Mouse (Mus musculus) midbrain, embryonic 16.5 days (tissue): ENCODE results near the gene Fmo6. TPM values are rescaled to one million over a fixed set of nuclear protein-coding genes. Genes with fewer than 3 reads are reported as not detected.

ENCODE experiments used
- ATAC-seq: fragments of 200-750 bp; cut with Nextera tagmentation; 2 replicates; pipeline ENCODE4 v1.8.0; 2017; ENCODE audit warnings: moderate TSS enrichment
- H3K27ac ChIP-seq: fragments of 300-500 bp; sonication (generic); 2 replicates; pipeline ENCODE4 v1.5.1; 2014; ENCODE audit warnings: mild to moderate bottlenecking, low read length, mixed read lengths
- H3K27me3 ChIP-seq: fragments of 300-500 bp; sonication (generic); 2 replicates; pipeline ENCODE4 v1.6.1; 2014; ENCODE audit warnings: low read depth, low read length, mixed read lengths; ENCODE audit not compliant: control insufficient read depth, insufficient read depth
- H3K36me3 ChIP-seq: fragments of 300-500 bp; sonication (generic); 2 replicates; pipeline ENCODE4 v1.6.1; 2014; ENCODE audit warnings: mild to moderate bottlenecking, low read length, moderate library complexity, mixed read lengths; ENCODE audit not compliant: control insufficient read depth, insufficient read depth
- H3K4me1 ChIP-seq: fragments of 300-500 bp; sonication (generic); 2 replicates; pipeline ENCODE4 v1.6.1; 2014; ENCODE audit warnings: mild to moderate bottlenecking, low read length, mixed read lengths; ENCODE audit not compliant: control insufficient read depth, insufficient read depth
- H3K4me2 ChIP-seq: fragments of 300-500 bp; sonication (generic); 2 replicates; pipeline ENCODE4 v1.6.1; 2014; ENCODE audit warnings: mild to moderate bottlenecking, low read length, mixed read lengths
- H3K4me3 ChIP-seq: fragments of 300-500 bp; sonication (generic); 2 replicates; pipeline ENCODE4 v1.5.1; 2014; ENCODE audit warnings: low read depth, mild to moderate bottlenecking, low read length, moderate library complexity, mixed read lengths
- H3K9ac ChIP-seq: fragments of 300-500 bp; sonication (generic); 2 replicates; pipeline ENCODE4 v1.6.1; 2014; ENCODE audit warnings: low read depth, low read length, mixed read lengths
- H3K9me3 ChIP-seq: fragments of 300-500 bp; sonication (generic); replicated peaks from 2 replicates; pipeline ENCODE4 v1.6.1; 2014; ENCODE audit warnings: mild to moderate bottlenecking, low read length, mixed read lengths; ENCODE audit not compliant: control insufficient read depth, poor library complexity, severe bottlenecking
- WGBS: fragments of 180-500 bp; shearing (Covaris S2); extraction: QIAGEN DNeasy Blood & Tissue Kit; methylation state at CpG from one replicate; pipeline ENCODE4 v1.1.7; 2014; 5-methylcytosine and 5-hydroxymethylcytosine counted together
- polyA plus RNA-seq: library from polyadenylated mRNA; unstranded; fragments of >200 nt; fragmentation: Nextera tagmentation; extraction: Ambion mirVana; gene quantifications from 2 replicates; pipeline ENCODE4 v1.2.1, GENCODE M21; 2015

Gene Fmo6
- polyA plus RNA-seq, 1 experiment from 2014 or later: not detected

GRCm38 (mm10) chr1:162893014-162893413 lies 44.3 kb downstream of the Fmo6 start:
- Histone ChIP-seq H3K4me2 (no peak overlapping the region), H3K9me3 (no peaks in the 10 kb centered on the region), H3K4me3 (no peak overlapping the region), H3K4me1 (no peaks in the 10 kb centered on the region), H3K9ac (no peak overlapping the region), H3K36me3 (no peaks in the 10 kb centered on the region), H3K27me3 (no peaks in the 10 kb centered on the region), H3K27ac (no peak overlapping the region)
- WGBS: 93% methylated on average over 6 of the region's 6 CpGs
- ATAC-seq: no peak

GRCm38 (mm10) chr1:162891980-162892451 lies 45.3 kb downstream of the Fmo6 start:
- Histone ChIP-seq H3K4me1 (no peaks in the 10 kb centered on the region), H3K4me2 (no peak overlapping the region), H3K9me3 (no peaks in the 10 kb centered on the region), H3K9ac (no peak overlapping the region), H3K27me3 (no peaks in the 10 kb centered on the region), H3K4me3 (no peak overlapping the region), H3K36me3 (no peaks in the 10 kb centered on the region), H3K27ac (no peak overlapping the region)
- WGBS: 81% methylated on average over 6 of the region's 6 CpGs
- ATAC-seq: no peak

GRCm38 (mm10) chr1:162888646-162889045 lies 48.7 kb downstream of the Fmo6 start:
- Histone ChIP-seq H3K27me3 (no peaks in the 10 kb centered on the region), H3K27ac (no peak overlapping the region), H3K4me2 (no peak overlapping the region), H3K4me3 (no peak overlapping the region), H3K9me3 (no peaks in the 10 kb centered on the region), H3K36me3 (no peaks in the 10 kb centered on the region), H3K4me1 (no peaks in the 10 kb centered on the region), H3K9ac (no peak overlapping the region)
- ATAC-seq: no peak
- 92% methylated on average over 12 of the region's 12 CpGs for WGBS

- no peak overlapping the region for H3K9ac ChIP-seq
- WGBS: 97% methylated on average over 7 of the region's 7 CpGs
- ATAC-seq: no peak
- no peak overlapping the region for H3K4me2 ChIP-seq
- no peaks in the 10 kb centered on the region for H3K27me3 ChIP-seq
- H3K36me3 ChIP-seq: no peaks in the 10 kb centered on the region
- H3K4me3 ChIP-seq: no peak overlapping the region
- H3K9me3 ChIP-seq: no peaks in the 10 kb centered on the region
- no peak overlapping the region for H3K27ac ChIP-seq
- H3K4me1 ChIP-seq: no peaks in the 10 kb centered on the region
Observed at GRCm38 (mm10) chr1:162887644-162888043, 49.7 kb downstream of the Fmo6 start.

- H3K9ac ChIP-seq: no peak overlapping the region
- no peak overlapping the region for H3K4me2 ChIP-seq
- no peak overlapping the region for H3K27ac ChIP-seq
- 89% methylated on average over 11 of the region's 11 CpGs for WGBS
- no peaks in the 10 kb centered on the region for H3K36me3 ChIP-seq
- H3K4me3 ChIP-seq: no peak overlapping the region
- H3K27me3 ChIP-seq: no peaks in the 10 kb centered on the region
- H3K4me1 ChIP-seq: no peaks in the 10 kb centered on the region
- ATAC-seq: no peak
- no peaks in the 10 kb centered on the region for H3K9me3 ChIP-seq
Observed at GRCm38 (mm10) chr1:162886138-162886816, 51.0 kb downstream of the Fmo6 start.

GRCm38 (mm10) chr1:162882681-162883080 lies 54.6 kb downstream of the Fmo6 start:
- H3K27me3 ChIP-seq: no peaks in the 10 kb centered on the region
- H3K4me3 ChIP-seq: no peak overlapping the region
- no peak for ATAC-seq
- no peaks in the 10 kb centered on the region for H3K4me1 ChIP-seq
- 85% methylated on average over 4 of the region's 4 CpGs for WGBS
- H3K27ac ChIP-seq: no peak overlapping the region
- H3K9me3 ChIP-seq: no peaks in the 10 kb centered on the region
- no peak overlapping the region for H3K4me2 ChIP-seq
- no peak overlapping the region for H3K9ac ChIP-seq
- no peaks in the 10 kb centered on the region for H3K36me3 ChIP-seq

GRCm38 (mm10) chr1:162879595-162880369 lies 57.5 kb downstream of the Fmo6 start:
- Histone ChIP-seq H3K4me1 (no peaks in the 10 kb centered on the region), H3K27ac (no peak overlapping the region), H3K4me2 (no peak overlapping the region), H3K27me3 (no peaks in the 10 kb centered on the region), H3K9me3 (no peaks in the 10 kb centered on the region), H3K36me3 (no peaks in the 10 kb centered on the region), H3K9ac (no peak overlapping the region), H3K4me3 (no peak overlapping the region)
- no peak for ATAC-seq
- 51% methylated on average over 11 of the region's 11 CpGs for WGBS

- 79% methylated on average over 3 of the region's 3 CpGs for WGBS
- H3K9me3 ChIP-seq: no peaks in the 10 kb centered on the region
- H3K4me1 ChIP-seq: no peaks in the 10 kb centered on the region
- H3K27ac ChIP-seq: no peak overlapping the region
- no peak overlapping the region for H3K4me3 ChIP-seq
- ATAC-seq: no peak
- H3K9ac ChIP-seq: no peak overlapping the region
- H3K27me3 ChIP-seq: no peaks in the 10 kb centered on the region
- no peak overlapping the region for H3K4me2 ChIP-seq
- no peaks in the 10 kb centered on the region for H3K36me3 ChIP-seq
Observed at GRCm38 (mm10) chr1:162875091-162875490, 62.2 kb downstream of the Fmo6 start.

GRCm38 (mm10) chr1:162871701-162872311 lies 65.5 kb downstream of the Fmo6 start:
- ATAC-seq: no peak

More at GRCm38 (mm10) chr1:162871701-162872311, 65.5 kb downstream of the Fmo6 start:
- Histone ChIP-seq H3K27ac (no peak overlapping the region), H3K9ac (no peak overlapping the region), H3K9me3 (no peaks in the 10 kb centered on the region), H3K36me3 (no peaks in the 10 kb centered on the region), H3K4me3 (no peak overlapping the region), H3K27me3 (no peaks in the 10 kb centered on the region), H3K4me1 (no peaks in the 10 kb centered on the region), H3K4me2 (no peak overlapping the region)
- WGBS: 53% methylated on average over 9 of the region's 9 CpGs
